Mouse (Mus musculus): ENCODE data around the gene Rab26.

The Rab26 gene

DNA sequence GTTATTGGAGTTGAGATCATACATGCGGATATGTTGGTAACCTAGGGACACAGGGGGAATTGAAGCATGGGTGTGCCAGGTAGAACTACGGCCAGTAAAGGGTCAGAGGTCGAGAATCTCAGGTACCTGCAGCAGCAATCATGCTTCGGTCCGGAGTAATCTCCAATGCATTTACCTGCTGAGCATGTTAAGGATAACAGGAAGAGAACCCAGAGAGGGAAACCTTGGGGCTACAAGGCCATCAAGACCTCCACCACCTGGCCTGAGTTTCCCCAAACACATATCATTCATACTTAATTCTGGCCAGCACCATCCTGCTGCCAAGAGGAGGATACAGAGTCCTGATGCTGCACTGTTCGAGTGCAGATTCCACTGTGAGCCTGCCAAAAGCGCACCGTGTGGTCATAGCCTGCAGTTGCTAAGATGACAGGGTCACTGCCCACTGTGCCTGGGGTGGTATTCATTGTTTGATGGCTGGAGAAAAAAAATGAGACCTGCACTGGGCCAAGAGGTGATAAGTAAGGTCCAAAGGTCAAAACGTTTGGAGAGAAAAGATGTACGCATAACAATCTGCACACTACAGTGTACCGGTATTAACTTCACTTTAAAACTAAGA is 55.9 kb downstream of the Rab26 start:
- DNase-seq (ENCODE audit: low spot score), result no peak

Measured in c-Kit-positive CD71-positive TER-119-positive erythroid progenitor cells, embryonic 14.5 days (primary cell).